Mouse (Mus musculus) hindlimb bud, embryonic 11.5 days (tissue): Measurements from ENCODE around the gene Mroh2a.

Source experiments
- DNase-seq: peaks from one replicate; pipeline ENCODE4 v3.0.0-alpha.2; 2012; ENCODE audit warnings: low read depth, low spot score; ENCODE audit errors: extremely low spot score

Mroh2a gene

DNA sequence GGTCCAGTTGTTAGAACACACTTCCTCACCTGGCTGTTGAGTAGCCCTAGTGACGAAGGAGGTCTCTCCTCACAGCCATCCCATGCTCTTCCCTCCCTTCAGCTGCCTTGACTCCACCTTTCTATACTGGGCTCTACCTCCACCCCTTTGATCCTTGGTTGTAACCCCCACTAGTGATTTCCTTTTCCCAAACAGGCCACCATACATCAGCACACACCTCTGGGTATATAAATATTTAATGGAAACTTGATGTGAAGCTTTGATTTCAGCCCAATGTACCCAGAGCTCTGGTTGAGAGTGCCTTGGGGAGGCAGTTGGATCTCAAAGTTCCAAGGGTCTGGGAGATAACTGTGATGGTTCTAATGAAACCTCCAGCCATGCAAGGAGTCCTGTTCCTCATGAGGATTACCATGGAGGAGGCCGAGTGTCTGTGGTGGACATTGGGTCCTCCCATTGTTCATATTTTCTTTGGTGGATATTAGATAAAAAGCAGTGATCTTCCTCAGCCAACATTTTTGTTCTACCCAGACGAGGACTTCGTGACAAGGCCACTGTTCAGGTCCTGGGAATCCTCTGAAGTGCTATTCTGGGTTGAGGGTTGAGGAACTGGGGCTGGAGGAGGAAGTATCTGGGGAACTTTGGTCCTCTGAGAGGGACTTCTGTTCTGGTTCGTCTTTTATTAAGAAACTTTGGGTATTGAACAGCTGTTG lies at the start of gene Mroh2a:
TSS of gene Mroh2a (plus strand) at position 317 of the 710 bp plus-strand sequence.
- DNase-seq: no peak

DNA sequence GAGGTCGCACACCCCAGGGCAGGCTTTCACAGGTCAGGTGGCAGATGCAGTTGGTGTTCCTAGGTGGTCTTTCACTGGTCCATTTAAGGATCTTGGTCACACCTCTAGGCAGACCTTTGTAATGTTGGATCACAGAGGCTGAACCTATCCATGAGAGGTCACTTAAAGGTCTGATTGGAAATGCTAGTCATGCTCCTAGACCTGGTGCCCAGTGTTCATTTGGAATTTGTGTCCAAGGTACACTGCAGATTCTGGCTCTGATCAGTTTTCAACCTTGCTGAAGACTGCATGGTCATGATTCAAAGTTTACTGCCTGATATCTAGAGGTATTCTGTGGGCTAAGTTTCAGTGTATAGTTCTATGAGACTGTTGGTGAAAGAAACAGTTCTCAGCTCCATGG lies 47.1 kb upstream of the Mroh2a start:
- no peak for DNase-seq

DNA sequence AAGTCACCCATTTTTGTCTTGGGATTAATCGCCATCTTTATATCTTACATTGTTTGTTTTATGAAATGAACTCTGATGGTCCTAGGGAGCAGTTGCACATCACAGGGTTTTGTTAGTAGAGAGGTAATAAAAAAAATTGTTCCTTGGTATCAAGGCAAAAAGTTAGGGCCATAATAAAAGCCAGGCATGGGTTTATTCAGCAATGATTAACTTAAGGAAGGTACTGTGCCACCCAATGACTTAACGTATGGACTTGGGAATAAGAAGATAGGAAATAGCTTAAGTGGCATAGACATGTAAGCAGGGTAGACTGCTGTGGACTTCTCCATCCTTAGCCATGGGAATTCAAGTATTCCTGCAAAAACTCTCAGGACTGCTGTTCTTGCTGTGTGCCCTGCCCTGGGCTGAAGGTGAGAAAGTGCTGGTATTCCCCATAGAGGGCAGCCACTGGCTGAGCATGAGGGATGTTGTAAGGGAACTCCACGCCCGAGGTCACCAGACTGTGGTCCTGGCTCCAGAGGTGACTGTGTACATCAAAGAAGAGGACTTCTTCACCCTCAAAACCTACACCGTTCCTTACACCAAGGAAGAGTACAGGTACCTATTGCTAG lies 40.4 kb upstream of the Mroh2a start:
- no peak for DNase-seq

DNA sequence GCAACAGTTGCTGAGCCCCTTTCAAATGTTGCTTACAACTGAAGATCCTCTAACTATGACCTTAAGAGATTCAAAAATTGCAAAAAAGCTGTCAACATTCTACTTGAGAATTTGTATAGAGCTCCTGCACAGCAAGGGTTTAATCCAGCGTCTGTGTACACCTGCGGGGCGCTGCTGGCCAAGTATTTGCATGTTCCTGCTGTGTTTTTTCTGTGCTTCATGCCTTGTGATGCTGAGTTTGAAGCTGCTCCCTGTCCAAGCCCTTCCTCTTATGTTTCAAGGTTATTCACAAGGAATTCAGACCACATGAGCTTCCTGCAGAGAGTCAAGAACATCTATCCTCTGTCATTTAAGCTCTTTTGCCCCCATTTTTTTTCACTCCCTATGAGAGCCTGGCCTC lies 34.6 kb upstream of the Mroh2a start:
- DNase-seq: no peak

DNA sequence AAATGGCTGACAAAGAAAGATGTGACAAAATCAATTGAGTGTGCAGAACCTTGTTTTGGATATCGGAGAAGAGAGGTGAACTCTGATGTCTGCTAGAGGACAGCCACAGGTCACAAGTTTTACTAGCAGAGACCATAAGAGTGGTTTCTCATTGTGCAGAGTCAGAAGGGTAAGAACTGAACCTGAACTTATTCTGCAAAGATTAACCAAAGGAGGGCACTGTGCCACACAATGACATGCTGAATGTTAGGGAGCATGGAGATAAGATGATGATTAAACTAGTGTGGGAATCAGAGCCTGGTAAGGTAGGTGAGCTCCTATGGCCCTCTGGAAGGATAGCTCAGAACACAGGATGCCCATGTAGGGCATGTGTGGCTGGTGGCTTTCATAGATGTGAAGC lies 31.1 kb upstream of the Mroh2a start:
- no peak for DNase-seq

DNA sequence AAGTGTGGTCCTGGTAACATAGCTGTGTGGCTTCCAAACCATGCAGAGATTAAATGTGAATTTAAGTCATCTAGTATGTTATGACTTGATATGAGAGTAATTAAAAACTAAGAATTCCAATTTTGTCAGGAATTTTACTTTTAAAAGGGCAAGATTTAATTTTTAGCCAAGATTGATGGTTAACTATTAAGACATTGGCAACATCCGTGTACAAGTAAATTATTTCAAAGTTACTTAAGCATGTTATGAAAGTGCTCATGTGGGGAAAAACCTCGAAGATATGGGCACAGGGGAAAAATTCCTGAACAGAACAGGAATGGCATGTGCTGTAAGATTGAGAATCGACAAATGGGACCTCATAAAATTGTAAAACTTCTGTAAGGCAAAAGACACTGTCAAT lies 29.3 kb upstream of the Mroh2a start:
- DNase-seq: no peak

DNA sequence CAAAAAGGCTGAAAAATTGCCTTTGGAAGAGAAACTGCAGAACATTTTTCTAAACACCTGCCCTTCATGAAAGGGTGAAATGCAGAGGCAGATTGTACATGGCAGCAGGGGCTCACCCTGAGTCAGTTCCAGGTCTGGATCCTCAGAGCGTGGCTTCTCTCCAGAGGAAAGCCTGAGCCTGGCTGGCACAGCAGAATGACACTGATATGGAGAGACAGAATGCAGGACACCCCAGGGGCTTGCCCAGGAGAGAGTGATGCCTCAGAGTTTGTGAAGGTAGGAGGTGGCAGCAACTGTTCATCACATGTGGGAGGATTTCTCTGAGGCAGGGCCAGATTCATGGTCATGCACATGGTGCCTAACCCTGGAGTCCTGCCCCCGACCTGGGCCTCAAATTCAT lies 26.8 kb upstream of the Mroh2a start:
- DNase-seq: no peak

DNA sequence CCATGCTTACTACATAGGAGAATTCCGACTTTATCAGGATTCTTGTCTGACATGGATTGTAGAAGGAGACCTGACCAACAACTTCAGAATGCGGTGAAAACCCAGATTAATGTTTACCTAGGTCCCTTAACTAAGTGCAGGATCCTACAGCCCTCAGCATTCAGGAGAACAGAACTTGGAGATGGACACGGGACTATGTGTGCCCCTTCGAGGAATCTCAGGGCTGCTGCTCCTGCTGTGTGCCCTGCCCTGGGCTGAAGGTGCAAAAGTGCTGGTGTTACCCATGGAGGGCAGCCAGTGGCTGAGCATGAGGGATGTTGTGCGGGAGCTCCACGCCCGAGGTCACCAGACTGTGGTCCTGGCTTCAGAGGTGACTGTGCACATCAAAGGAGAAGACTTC lies 26.3 kb upstream of the Mroh2a start, which contains the start of gene Ugt1a2:
TSS of gene Ugt1a2 (plus strand) at position 146 of the 400 bp plus-strand sequence.
- no peak for DNase-seq

DNA sequence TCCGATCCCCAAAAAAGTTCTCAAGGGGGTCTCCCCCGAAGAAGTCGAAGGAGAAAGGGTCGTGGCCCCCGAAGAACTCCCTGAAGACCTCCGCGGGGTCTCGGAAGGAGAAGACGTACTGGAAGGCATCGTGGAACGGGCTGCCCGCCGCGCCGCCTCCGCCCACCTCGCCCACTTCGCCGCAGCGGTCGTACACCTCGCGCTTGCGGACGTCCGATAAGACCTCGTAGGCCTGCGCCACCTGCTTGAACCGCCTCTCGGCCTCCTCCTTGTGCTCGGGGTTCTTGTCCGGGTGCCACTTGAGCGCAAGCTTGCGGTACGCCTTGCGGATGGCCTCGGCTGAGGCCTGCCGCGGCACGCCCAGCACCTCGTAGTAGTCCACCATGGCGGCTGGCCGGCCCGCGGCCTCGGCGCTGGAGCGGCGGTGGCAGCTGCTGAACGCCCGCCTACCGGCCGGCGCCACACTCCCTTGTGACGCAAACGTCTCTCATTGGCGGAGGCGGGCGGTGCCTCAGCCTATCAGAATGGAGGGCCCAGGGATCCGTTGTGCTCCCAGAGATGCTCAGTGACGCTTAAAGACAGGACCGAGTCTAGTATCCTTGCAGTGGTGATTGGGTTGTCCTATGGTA lies 21.4 kb upstream of the Mroh2a start, which contains the start of gene Dnajb3:
TSS of gene Dnajb3 (minus strand) at position 489 of the 629 bp plus-strand sequence.
- peak; percentile 33 for DNase-seq

DNA sequence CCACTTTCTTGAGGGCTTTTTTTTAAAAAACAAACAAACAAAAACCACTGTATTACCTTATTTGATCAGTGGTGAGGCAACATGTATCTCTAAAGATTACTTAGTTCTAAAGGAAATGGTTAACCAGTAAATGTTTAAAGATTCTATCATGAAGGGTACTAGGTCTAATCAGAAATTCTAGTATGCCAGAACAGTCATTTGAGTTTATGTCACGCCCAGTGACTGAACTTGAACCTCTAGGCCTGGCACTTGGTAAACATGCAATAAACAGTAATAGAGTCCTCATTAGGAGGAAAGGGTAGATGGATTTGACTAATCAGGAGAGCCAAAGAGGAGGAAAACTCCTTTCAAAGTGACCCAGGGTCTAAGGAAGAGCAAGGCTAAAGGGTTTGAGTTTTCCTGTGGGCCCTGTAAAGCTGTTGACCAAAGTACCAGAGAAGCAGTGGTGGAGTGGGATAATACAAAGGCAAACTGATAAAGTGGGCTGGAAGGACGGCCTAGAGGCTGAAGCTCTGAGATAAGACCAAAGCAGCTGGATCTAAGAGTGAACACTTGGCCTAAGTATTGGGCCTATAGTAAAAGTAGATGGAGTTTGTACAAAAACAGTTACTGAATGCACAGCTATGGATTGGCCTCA lies 19.8 kb upstream of the Mroh2a start:
- DNase-seq: no peak

DNA sequence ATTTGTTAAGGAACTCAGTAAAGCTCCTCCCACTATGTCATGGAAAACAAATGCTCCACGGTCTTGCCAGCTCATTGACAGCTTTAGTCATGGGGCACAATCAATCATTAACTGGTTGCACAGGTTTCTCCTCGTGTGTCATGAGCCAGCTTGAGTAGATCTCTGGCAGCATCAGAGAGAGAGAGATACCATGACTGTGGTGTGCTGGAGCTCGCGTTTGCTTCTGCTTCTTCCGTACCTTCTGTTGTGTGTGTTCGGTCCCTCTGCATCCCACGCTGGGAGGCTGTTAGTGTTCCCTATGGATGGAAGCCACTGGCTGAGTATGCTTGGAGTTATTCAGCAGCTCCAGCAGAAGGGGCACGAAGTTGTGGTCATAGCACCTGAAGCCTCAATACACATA lies 15.0 kb upstream of the Mroh2a start, which contains the start of gene Ugt1a1:
TSS of gene Ugt1a1 (plus strand) at position 148 of the 400 bp plus-strand sequence.
- no peak for DNase-seq

DNA sequence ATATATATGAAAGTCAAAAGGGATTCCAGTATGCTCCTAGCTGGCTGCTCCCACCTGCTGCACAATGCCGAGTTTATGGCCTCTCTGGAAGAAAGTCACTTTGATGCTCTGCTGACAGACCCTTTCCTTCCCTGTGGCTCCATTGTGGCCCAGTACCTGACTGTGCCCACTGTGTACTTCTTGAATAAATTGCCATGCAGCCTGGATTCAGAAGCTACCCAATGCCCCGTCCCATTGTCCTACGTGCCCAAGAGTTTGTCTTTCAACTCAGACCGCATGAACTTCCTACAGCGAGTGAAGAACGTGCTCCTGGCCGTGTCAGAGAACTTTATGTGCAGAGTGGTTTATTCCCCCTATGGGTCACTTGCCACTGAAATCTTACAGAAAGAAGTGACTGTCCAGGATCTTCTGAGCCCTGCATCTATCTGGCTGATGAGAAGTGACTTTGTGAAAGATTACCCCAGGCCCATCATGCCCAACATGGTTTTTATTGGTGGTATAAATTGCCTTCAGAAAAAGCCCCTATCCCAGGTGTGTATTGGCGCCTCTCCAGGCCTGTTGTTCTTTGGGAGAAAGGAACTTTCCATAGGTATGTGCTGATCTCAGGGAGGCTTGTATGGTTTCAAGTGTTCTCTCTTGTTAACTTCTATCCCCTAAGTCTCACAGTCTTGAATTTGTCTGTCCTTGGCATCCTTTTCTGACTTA lies 14.3 kb upstream of the Mroh2a start:
- DNase-seq: no peak

DNA sequence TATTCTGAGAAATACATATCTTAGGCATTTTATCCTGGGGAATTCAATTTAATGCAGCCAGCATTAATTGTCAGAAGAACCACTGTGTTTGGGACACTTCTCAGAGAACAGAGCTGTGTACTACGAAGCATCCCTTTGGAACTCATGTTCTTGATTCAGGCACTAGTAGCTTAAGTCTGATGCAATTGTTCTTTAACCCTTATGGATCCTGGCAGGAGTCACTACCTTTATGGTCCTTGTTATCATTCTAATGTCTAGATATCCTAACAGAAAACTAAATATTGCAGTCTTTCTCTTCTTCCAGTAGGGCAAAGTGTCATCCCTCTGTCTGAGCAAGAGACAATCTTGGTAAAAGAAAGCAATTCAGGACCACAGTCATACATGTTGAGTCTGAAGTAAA lies 13.7 kb upstream of the Mroh2a start:
- DNase-seq: no peak

DNA sequence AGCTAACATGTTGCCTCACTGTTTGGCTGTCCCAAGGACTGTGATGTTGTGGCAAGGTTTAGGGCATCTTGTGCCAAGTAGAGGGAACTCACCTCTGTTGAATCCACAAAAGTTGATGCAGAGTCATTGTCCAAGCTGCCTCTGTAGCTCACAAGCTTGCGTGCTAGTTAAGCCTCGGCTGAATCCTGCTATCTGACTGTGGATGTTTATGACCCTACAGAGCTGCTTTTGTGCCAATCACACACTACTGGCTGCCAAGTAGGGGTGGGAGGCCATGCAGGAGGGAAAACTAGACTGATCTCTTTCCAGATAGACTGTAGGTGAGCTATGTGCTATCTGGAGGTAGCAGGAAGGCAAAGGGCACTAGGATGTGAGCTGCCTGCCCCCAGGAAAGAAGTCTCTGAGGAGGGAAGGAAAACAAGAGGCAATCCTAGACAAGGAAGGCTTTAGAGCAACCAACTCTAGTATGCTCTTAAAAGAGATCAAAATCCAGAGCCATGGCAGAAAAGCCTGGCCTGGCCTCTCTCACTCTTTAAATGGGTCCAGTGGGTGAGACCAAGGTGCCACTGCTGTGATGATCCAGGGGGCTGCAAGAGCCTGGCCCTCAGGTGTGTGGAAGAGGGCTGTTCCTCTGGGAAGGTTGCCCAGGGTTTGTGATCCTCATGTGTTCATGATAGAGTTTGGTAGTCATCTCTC lies 12.9 kb upstream of the Mroh2a start:
- DNase-seq: no peak

DNA sequence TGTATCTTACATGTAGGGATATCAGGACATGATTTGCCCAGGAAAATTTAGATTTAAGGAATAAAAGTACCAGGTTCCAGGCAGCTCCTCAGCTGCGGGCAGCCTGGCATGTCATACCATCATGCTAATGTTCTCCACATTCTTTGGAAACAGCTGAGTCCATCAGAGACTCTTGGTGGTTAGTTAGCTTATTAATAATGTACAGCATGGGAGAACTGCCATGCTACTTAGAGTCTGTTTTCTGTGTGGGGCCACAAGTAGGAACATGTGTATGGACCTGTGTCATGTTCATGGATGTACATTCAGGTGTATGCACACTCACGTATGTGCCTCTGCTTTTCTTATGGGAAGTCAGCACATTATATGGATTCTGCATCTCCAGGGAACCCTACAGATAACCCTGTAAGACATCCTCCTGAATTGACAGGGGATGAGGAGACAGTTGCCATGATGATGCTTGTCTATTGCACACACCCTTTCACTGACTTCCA lies 12.3 kb upstream of the Mroh2a start:
- DNase-seq: no peak

DNA sequence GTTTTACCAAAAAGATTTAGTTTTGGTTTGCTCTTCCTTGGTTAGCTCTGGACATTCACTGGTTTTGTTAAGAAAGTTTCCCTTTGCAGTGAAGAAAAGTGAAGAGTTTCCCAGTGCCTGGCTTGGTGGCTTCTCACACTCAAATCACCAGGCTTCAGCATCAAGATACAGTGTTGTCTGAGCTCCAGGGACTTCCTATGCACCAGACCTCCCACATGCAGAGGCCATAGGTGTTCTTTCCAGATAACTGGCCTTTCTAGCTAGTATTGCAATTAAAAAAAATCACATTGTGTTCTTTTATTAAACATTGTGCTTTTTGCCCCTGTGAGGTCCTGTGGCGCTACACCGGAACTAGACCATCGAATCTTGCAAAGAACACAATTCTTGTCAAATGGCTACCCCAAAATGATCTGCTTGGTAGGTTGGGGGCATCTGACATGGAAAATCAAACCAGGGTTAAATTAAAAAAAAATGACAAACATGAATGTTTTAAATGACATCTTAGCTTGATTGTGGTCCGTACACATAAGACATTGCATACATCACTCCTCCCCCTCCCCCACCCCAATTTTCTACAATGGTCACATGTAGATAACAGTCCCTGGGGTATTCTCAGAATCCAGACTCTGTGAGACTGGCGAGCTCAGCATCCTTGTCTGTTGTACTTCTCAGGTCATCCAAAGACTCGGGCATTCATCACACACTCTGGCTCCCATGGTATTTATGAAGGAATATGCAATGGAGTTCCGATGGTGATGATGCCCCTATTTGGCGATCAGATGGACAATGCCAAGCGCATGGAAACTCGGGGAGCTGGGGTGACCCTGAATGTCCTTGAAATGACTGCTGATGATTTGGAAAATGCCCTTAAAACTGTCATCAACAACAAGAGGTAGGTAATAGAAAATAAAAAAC lies 11.1 kb upstream of the Mroh2a start:
- no peak for DNase-seq

DNA sequence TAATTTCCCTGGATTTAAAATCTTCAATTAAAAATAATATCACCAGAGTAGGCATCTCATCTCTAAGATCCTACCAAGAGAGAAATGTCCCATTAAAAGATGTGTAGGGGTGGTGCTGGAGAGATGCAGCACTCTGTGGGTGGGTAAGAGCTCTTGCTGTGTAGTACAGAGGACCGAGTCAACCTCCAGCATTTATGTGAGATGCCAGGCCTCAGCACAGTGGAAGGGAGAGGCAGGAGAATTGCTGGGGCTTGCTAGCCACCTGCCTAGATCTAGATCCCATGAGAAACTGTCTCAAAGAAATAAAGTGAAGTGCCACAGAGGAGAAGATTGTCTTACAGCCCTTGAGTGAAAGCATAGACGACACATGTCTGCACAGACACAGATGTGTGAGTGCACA lies 10.2 kb upstream of the Mroh2a start:
- no peak for DNase-seq

DNA sequence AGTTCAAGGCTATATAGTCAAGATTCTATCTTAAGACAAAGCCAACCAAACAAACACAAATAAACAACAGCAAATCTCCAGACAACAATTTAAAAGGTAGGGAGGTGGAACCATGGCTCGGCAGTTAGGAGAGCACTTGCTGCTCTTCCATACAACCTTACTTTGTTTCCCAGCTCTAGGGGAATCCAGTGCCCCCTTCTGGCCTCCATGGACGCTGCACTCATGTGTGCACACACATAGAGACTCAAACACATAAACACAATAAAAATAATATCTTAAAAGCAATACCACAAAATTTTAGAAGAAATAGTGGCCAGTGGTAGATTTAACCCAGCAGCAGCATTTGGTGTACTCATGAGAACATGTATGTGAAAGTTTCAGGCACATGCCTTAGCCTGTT lies 9.6 kb upstream of the Mroh2a start:
- no peak for DNase-seq

DNA sequence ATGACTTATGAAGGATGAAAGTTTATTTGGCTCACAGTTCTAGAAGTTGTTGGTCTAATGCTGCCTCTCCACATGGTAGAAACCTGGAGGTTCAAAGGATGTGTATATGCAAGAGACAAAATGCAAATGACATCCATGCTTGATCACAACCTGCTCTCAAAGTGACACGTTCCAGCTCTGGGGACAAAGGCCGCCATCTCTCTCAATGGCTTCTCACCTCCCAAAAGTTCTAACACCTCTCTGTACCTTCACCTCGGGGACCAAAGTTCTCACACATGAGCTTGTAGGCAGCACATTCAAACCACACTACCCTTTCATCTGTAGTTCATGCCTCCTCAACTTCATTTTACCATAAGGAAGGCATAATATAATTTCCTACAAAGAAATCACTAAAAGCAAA lies 9.2 kb upstream of the Mroh2a start:
- DNase-seq: no peak
